Mouse (Mus musculus) intestine, postnatal 0 days (tissue): ENCODE data around the gene Map4k1. TPM values are rescaled to one million over a fixed set of nuclear protein-coding genes. Genes with fewer than 3 reads are reported as not detected.

ENCODE experiments used
- ATAC-seq: fragments of 200-750 bp; cut with Nextera tagmentation; 2 replicates; pipeline ENCODE4 v1.8.0; 2017; ENCODE audit warnings: mild to moderate bottlenecking, moderate TSS enrichment, moderate library complexity
- H3K27ac ChIP-seq: fragments of 300-500 bp; sonication (generic); 2 replicates; pipeline ENCODE4 v1.5.1; 2014; ENCODE audit warnings: mild to moderate bottlenecking, low read depth, low read length, moderate library complexity
- H3K27me3 ChIP-seq: fragments of 300-500 bp; sonication (generic); replicated peaks from 2 replicates; pipeline ENCODE4 v1.6.1; 2014; ENCODE audit warnings: low read length, mixed read lengths; ENCODE audit not compliant: control insufficient read depth, insufficient read depth
- H3K36me3 ChIP-seq: fragments of 300-500 bp; sonication (generic); 2 replicates; pipeline ENCODE4 v1.6.1; 2014; ENCODE audit warnings: mild to moderate bottlenecking, moderate library complexity; ENCODE audit not compliant: control insufficient read depth, insufficient read depth
- H3K4me1 ChIP-seq: fragments of 300-500 bp; sonication (generic); replicated peaks from 2 replicates; pipeline ENCODE4 v1.6.1; 2014; ENCODE audit warnings: antibody characterized with exemption, low read length, mixed read lengths; ENCODE audit not compliant: control insufficient read depth, insufficient read depth
- H3K4me2 ChIP-seq: fragments of 300-500 bp; sonication (generic); replicated peaks from 2 replicates; pipeline ENCODE4 v1.6.1; 2014; ENCODE audit warnings: low read depth, mild to moderate bottlenecking, moderate library complexity
- H3K4me3 ChIP-seq: fragments of 300-500 bp; sonication (generic); 2 replicates; pipeline ENCODE4 v1.5.1; 2014; ENCODE audit warnings: low read depth, low read length
- H3K9ac ChIP-seq: fragments of 300-500 bp; sonication (generic); 2 replicates; pipeline ENCODE4 v1.6.1; 2014; ENCODE audit warnings: mild to moderate bottlenecking, low read depth, low read length
- H3K9me3 ChIP-seq: fragments of 300-500 bp; sonication (generic); 2 replicates; pipeline ENCODE4 v1.6.1; 2016; ENCODE audit warnings: mixed run types; ENCODE audit not compliant: control insufficient read depth
- CTCF ChIP-seq: sonication (generic); IDR thresholded peaks from 2 replicates; pipeline ENCODE4 v1.5.1; 2016; ENCODE audit warnings: low read depth, mild to moderate bottlenecking, control low read depth, antibody characterized with exemption, moderate library complexity
- WGBS: fragments of 180-500 bp; shearing (Covaris S2); extraction: QIAGEN DNeasy Blood & Tissue Kit; methylation state at CpG from one replicate; pipeline ENCODE4 v1.1.7; 2014; 5-methylcytosine and 5-hydroxymethylcytosine counted together
- polyA plus RNA-seq: library from polyadenylated mRNA; unstranded; fragments of >200 nt; fragmentation: Nextera tagmentation; extraction: Ambion mirVana; gene quantifications from 2 replicates; pipeline ENCODE4 v1.2.1, GENCODE M21; 2015

Gene Map4k1
- polyA plus RNA-seq, 1 experiment from 2014 or later: 1.6 TPM

- H3K27ac ChIP-seq: peak overlapping the region; percentile 93; the same call in 1 of the 2 replicates
- H3K9ac ChIP-seq: peak overlapping the region; percentile 43; the same call in 1 of the 2 replicates
Observed at GRCm38 (mm10) chr7:28957997-28958725, 23.7 kb upstream of the Map4k1 start.

GRCm38 (mm10) chr7:28958770-28959169, 23.1 kb upstream of the Map4k1 start:
- no peak for TF ChIP-seq CTCF
- Histone ChIP-seq H3K4me2 (peak overlapping the region; percentile 70), H3K27me3 (no peaks in the 10 kb centered on the region), H3K4me3 (peak overlapping the region; percentile 100), H3K36me3 (no peaks in the 10 kb centered on the region; the same call in 1 of the 2 replicates), H3K9ac (peak overlapping the region; percentile 43), H3K27ac (peak overlapping the region; percentile 93; the same call in 1 of the 2 replicates), H3K9me3 (no peaks in the 10 kb centered on the region), H3K4me1 (peaks cover 22% of the 10 kb centered on the region)
- 11% methylated on average over 1 of the region's 1 CpGs for WGBS
- ATAC-seq: no peak

More at GRCm38 (mm10) chr7:28957997-28958725, 23.7 kb upstream of the Map4k1 start:
- H3K36me3 ChIP-seq: no peaks in the 10 kb centered on the region; the same call in 1 of the 2 replicates
- 16% methylated on average over 1 of the region's 1 CpGs for WGBS
- H3K4me1 ChIP-seq: peaks cover 27% of the 10 kb centered on the region
- no peaks in the 10 kb centered on the region for H3K27me3 ChIP-seq
- peak overlapping the region; percentile 100; the same call in 1 of the 2 replicates for H3K4me3 ChIP-seq
- no peak for TF ChIP-seq CTCF
- peak overlapping the region; percentile 70 for H3K4me2 ChIP-seq
- no peak for ATAC-seq
- no peaks in the 10 kb centered on the region for H3K9me3 ChIP-seq

- H3K4me1 ChIP-seq: peaks cover 18% of the 10 kb centered on the region; the same call in 1 of the 2 replicates
- TF ChIP-seq CTCF: no peak
Observed at GRCm38 (mm10) chr7:28959505-28960045, 22.3 kb upstream of the Map4k1 start.

GRCm38 (mm10) chr7:28960354-28961046, 21.4 kb upstream of the Map4k1 start:
- no peaks in the 10 kb centered on the region for H3K27me3 ChIP-seq
- peak overlapping the region; percentile 70 for H3K4me2 ChIP-seq
- peaks cover 16% of the 10 kb centered on the region; the same call in 1 of the 2 replicates for H3K4me1 ChIP-seq
- no peaks in the 10 kb centered on the region for H3K9me3 ChIP-seq
- ATAC-seq: no peak
- H3K36me3 ChIP-seq: no peaks in the 10 kb centered on the region; the same call in 1 of the 2 replicates
- peak overlapping the region; percentile 100 for H3K4me3 ChIP-seq
- 3% methylated on average over 9 of the region's 9 CpGs for WGBS
- H3K9ac ChIP-seq: peak overlapping the region; percentile 99
- no peak for TF ChIP-seq CTCF
- H3K27ac ChIP-seq: peak overlapping the region; percentile 93

More at GRCm38 (mm10) chr7:28959505-28960045, 22.3 kb upstream of the Map4k1 start:
- no peaks in the 10 kb centered on the region; the same call in 1 of the 2 replicates for H3K36me3 ChIP-seq
- ATAC-seq: no peak
- no peaks in the 10 kb centered on the region for H3K9me3 ChIP-seq
- H3K4me2 ChIP-seq: peak overlapping the region; percentile 70
- peak overlapping the region; percentile 93 for H3K27ac ChIP-seq
- H3K27me3 ChIP-seq: no peaks in the 10 kb centered on the region
- H3K4me3 ChIP-seq: peak overlapping the region; percentile 100
- 7% methylated on average over 6 of the region's 6 CpGs for WGBS
- H3K9ac ChIP-seq: peak overlapping the region; percentile 99

- TF ChIP-seq CTCF: no peak
- Histone ChIP-seq H3K4me1 (0 out of 2 replicates have a peak, but pooled peaks cover 10% of the 10 kb centered on the region), H3K4me3 (peak overlapping the region; percentile 100), H3K27me3 (no peaks in the 10 kb centered on the region), H3K4me2 (peak overlapping the region; percentile 70), H3K27ac (peak overlapping the region; percentile 93), H3K9ac (peak overlapping the region; percentile 99), H3K36me3 (no peaks in the 10 kb centered on the region; the same call in 1 of the 2 replicates), H3K9me3 (no peaks in the 10 kb centered on the region)
- no peak for ATAC-seq
- WGBS: 0% methylated on average over 7 of the region's 7 CpGs
Observed at GRCm38 (mm10) chr7:28961584-28961926, 20.3 kb upstream of the Map4k1 start.
